Mouse (Mus musculus) hindbrain, embryonic 10.5 days (tissue): ENCODE results near the gene Fbn1. TPM values are rescaled to one million over a fixed set of nuclear protein-coding genes. Genes with fewer than 3 reads are reported as not detected.

Source experiments
- DNase-seq: peaks from one replicate; pipeline ENCODE4 v3.0.0-alpha.2; 2017; ENCODE audit warnings: low spot score
- H3K27ac ChIP-seq: fragments of 300-500 bp; sonication (generic); 2 replicates; pipeline ENCODE4 v1.5.1; 2016; ENCODE audit warnings: mild to moderate bottlenecking, moderate library complexity
- H3K27me3 ChIP-seq: fragments of 300-500 bp; sonication (generic); 2 replicates; pipeline ENCODE4 v1.6.1; 2016; ENCODE audit warnings: mild to moderate bottlenecking; ENCODE audit not compliant: poor library complexity, insufficient read depth, severe bottlenecking
- H3K36me3 ChIP-seq: fragments of 300-500 bp; sonication (generic); 2 replicates; pipeline ENCODE4 v1.6.1; 2016; ENCODE audit warnings: mild to moderate bottlenecking, moderate library complexity
- H3K4me1 ChIP-seq: fragments of 300-500 bp; sonication (generic); replicated peaks from 2 replicates; pipeline ENCODE4 v1.6.1; 2016; ENCODE audit warnings: mild to moderate bottlenecking
- H3K4me3 ChIP-seq: fragments of 300-500 bp; sonication (generic); 2 replicates; pipeline ENCODE4 v1.5.1; 2016; ENCODE audit warnings: mild to moderate bottlenecking, moderate library complexity
- H3K9me3 ChIP-seq: fragments of 300-500 bp; sonication (generic); 2 replicates; pipeline ENCODE4 v1.6.1; 2016; ENCODE audit warnings: mild to moderate bottlenecking, moderate library complexity
- WGBS: fragments of 180-500 bp; shearing (Covaris S2); methylation state at CpG from one replicate; pipeline ENCODE4 v1.1.7; 2016; 5-methylcytosine and 5-hydroxymethylcytosine counted together
- polyA plus RNA-seq: library from polyadenylated mRNA; unstranded; fragments of >200 nt; fragmentation: Nextera tagmentation; extraction: Ambion mirVana; gene quantifications from 2 replicates; pipeline ENCODE4 v1.2.1, GENCODE M21; 2016

The Fbn1 gene
- polyA plus RNA-seq, 1 experiment from 2014 or later: 7.0 TPM

GRCm38 (mm10) chr2:125471721-125472120 is 36.1 kb downstream of the Fbn1 start:
- no peaks in the 10 kb centered on the region for H3K9me3 ChIP-seq

DNA sequence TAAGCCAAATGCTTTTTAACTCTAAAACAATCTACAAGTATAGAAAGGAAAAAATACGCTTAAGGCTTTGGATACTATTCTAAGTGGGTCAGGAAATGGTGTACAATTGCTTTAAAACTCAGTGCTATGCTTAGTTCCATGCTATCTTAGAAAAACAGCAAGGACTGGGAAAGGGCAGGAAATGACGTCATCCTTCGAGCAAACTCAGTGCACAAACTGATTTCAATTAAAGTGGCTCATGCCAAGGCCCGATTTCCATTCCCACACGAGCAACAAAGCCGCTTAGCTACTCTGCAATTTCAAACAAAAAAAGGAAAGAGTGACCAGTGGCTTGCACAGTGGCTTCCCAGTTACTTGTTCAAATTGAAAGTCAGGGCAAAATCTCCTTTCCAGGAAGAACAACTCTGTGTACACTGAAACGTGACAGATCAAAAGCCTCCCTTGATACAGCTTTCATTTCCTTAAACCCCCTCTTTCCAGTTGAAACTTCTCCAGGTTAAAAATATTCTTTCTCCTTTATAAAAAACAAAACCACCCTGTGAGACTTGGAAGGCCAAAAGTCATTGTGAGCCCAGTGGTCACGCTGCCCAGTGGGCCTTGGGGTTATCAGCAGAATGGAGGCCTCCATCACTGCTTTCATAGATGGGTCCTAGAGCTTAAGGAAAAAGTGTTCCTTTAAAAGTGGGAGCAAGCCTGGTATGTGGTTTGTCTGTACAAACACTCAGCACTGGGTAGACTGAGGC is 37.1 kb downstream of the Fbn1 start:
- Histone ChIP-seq H3K27ac (no peak overlapping the region), H3K9me3 (no peaks in the 10 kb centered on the region), H3K4me3 (no peak overlapping the region), H3K27me3 (no peaks in the 10 kb centered on the region), H3K4me1 (no peaks in the 10 kb centered on the region), H3K36me3 (peaks cover 20% of the 10 kb centered on the region)
- DNase-seq: no peak
- 76% methylated on average over 8 of the region's 8 CpGs for WGBS

More at GRCm38 (mm10) chr2:125471721-125472120, 36.1 kb downstream of the Fbn1 start:
- Histone ChIP-seq H3K4me3 (no peak overlapping the region), H3K36me3 (peaks cover 11% of the 10 kb centered on the region), H3K27ac (no peak overlapping the region), H3K4me1 (no peaks in the 10 kb centered on the region), H3K27me3 (no peaks in the 10 kb centered on the region)
- WGBS: 89% methylated on average over 4 of the region's 4 CpGs
- no peak for DNase-seq

DNA sequence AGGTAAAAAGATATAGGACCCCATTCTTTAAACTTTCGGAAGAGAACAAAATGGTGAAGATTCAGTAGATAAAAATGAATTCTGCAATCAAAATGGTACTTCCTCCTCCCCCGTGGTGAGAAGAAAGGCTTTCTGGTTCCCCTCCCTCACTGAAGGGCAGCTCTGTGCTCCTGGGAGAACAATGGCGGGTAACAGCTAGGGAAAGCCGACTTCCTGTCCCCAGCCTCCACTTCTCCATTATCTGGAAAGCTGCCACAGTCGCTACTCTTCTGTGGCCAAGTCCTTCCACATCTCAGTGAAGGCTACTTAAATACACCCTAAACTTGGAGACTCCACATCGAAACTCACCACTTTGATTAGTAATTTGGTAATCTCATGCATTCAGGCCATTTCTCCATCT is 43.8 kb downstream of the Fbn1 start:
- DNase-seq: no peak
- no peaks in the 10 kb centered on the region for H3K27me3 ChIP-seq
- H3K36me3 ChIP-seq: peaks cover 24% of the 10 kb centered on the region
- no peak overlapping the region for H3K27ac ChIP-seq
- no peaks in the 10 kb centered on the region for H3K4me1 ChIP-seq
- H3K9me3 ChIP-seq: no peaks in the 10 kb centered on the region
- H3K4me3 ChIP-seq: no peak overlapping the region
- 82% methylated on average over 6 of the region's 6 CpGs for WGBS

DNA sequence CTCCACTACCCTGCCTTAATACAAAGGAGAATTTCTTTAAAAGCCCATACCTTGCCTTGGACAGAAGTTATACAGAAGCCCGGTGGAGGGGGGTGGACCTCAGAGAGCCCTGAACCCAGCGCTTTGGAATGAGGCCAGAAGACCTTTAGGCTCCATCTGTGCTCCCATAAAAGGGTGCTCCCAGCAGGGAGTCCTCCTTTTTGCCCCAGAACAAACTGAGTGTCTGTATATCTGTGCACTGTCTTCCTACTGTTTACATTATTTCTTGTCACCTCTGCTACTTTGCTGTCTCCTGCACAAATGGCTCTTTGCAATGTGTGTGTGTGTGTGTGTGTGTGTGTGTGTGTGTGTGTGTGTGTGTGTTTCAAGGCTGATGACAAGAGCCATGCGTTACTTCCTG is 48.7 kb downstream of the Fbn1 start:
- no peak overlapping the region for H3K27ac ChIP-seq
- no peaks in the 10 kb centered on the region for H3K36me3 ChIP-seq
- H3K4me1 ChIP-seq: no peaks in the 10 kb centered on the region
- DNase-seq: no peak
- 90% methylated on average over 3 of the region's 3 CpGs for WGBS
- H3K4me3 ChIP-seq: no peak overlapping the region
- no peaks in the 10 kb centered on the region for H3K27me3 ChIP-seq
- no peaks in the 10 kb centered on the region for H3K9me3 ChIP-seq

- no peak overlapping the region for H3K4me3 ChIP-seq
- no peak overlapping the region for H3K27ac ChIP-seq
- no peak for DNase-seq
- H3K4me1 ChIP-seq: peaks cover 16% of the 10 kb centered on the region
- no peaks in the 10 kb centered on the region for H3K9me3 ChIP-seq
- H3K36me3 ChIP-seq: no peaks in the 10 kb centered on the region
- no peaks in the 10 kb centered on the region for H3K27me3 ChIP-seq
- WGBS: 86% methylated on average over 15 of the region's 15 CpGs
Observed at GRCm38 (mm10) chr2:125456059-125456789, 51.6 kb downstream of the Fbn1 start.

DNA sequence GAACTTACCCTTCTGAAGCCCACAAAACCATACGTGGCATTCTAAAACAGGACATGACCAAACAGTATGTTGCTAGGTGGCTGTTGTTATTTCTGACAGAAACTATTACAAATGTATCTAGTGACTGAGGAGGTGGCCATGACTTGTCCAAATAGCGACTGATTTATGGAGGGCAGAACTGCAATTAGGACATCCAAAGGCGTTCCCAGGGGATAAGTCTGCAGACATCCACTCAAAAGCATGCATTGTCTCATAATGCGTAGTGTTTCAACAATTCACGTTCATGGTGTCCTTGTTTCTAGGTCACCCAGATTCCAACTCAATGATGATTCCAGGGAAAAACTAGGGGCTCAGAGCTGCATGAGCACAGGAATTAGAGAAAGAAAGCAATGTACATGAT is 53.0 kb downstream of the Fbn1 start:
- peaks cover 16% of the 10 kb centered on the region for H3K4me1 ChIP-seq
- H3K9me3 ChIP-seq: no peaks in the 10 kb centered on the region
- no peak for DNase-seq
- 89% methylated on average over 5 of the region's 5 CpGs for WGBS
- no peaks in the 10 kb centered on the region for H3K27me3 ChIP-seq
- no peak overlapping the region for H3K27ac ChIP-seq
- no peak overlapping the region for H3K4me3 ChIP-seq
- H3K36me3 ChIP-seq: no peaks in the 10 kb centered on the region

DNA sequence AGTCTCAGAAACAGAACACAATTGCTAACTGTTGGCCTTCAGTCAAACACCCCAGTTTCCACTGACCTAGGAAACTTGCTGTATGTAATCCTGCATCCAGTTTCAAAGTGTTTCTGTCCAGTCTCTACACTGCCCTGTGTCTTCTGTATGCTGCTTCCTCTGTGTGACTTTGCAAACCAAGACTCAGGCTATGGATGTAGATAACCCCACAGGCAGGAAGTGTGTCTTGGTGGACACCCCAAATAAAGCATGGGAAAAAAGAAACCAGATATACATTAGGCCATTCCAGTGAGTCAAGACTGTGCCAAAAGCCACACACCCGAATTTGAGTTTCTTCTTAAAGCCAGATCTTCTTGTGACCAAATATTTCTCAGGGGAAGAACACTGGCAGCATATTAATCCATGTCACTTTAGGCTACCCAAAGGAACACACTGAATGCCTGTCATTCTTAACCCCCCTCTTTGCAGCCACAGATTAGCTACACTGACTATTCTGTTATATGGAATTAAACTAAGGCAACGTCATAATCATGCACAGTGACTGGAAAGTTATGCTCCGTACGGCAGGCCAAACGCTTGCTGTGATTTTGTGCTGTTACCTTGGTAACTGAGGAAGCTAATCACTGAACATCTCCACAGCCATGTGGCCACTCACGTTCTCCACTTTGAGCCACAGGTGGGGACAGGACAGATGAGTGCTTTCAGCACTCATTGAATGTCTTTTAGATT is 55.3 kb downstream of the Fbn1 start:
- Histone ChIP-seq H3K4me1 (peaks cover 17% of the 10 kb centered on the region), H3K9me3 (no peaks in the 10 kb centered on the region), H3K27ac (peak overlapping the region; percentile 45; the same call in 1 of the 2 replicates), H3K27me3 (no peaks in the 10 kb centered on the region), H3K4me3 (no peak overlapping the region), H3K36me3 (no peaks in the 10 kb centered on the region)
- WGBS: 44% methylated on average over 6 of the region's 6 CpGs
- no peak for DNase-seq

DNA sequence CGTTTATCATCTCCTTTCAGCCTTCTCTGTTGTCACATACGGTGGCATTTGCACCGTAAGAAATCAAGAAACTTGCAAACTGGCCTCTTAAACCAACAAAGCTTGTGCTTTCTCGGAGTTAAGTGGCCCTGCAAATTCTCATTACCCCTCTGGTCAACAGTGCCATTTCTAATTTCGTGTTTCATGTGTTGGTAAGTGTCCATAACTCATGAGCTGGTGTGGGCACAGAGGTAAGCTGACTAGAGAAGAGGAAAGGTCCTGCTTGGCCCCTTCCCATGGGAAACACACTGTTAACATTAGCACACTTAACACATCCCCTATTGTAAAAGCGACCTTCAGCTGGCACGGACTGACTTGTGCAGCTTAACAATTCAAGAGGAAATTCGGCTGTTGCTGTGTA is 58.4 kb downstream of the Fbn1 start:
- no peak for DNase-seq
- Histone ChIP-seq H3K4me3 (no peak overlapping the region), H3K4me1 (peaks cover 21% of the 10 kb centered on the region), H3K27ac (no peak overlapping the region), H3K27me3 (no peaks in the 10 kb centered on the region), H3K9me3 (no peaks in the 10 kb centered on the region), H3K36me3 (no peaks in the 10 kb centered on the region)
- 79% methylated on average over 8 of the region's 8 CpGs for WGBS

DNA sequence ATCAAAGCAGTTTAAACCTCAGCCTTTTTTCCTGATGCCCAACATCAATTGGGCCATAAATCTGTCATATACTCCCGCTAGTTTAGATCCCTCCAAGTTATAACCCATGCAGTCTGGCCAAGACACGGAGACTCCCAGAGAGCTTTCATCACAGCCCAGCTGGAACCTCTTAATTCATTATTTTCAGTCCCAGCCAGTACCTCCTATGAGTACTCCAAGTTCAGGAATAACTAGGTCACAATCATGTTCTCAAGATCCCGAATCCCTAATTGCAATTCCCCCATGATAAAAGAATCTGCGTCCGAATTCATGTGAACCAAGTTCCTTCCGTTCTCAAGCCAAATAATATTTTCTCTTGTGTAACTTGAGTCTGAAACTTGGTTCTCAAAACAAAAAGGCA is 58.9 kb downstream of the Fbn1 start:
- Histone ChIP-seq H3K27me3 (no peaks in the 10 kb centered on the region), H3K9me3 (no peaks in the 10 kb centered on the region), H3K27ac (no peak overlapping the region), H3K36me3 (no peaks in the 10 kb centered on the region), H3K4me1 (peaks cover 21% of the 10 kb centered on the region), H3K4me3 (no peak overlapping the region)
- whole genome bisulfite sequencing: 87% methylated on average over 6 of the region's 6 CpGs
- no peak for DNase-seq

GRCm38 (mm10) chr2:125447274-125447898 is 60.4 kb downstream of the Fbn1 start:
- no peaks in the 10 kb centered on the region for H3K36me3 ChIP-seq
- peaks cover 12% of the 10 kb centered on the region for H3K4me1 ChIP-seq
- DNase-seq: no peak
- no peak overlapping the region for H3K4me3 ChIP-seq
- H3K9me3 ChIP-seq: no peaks in the 10 kb centered on the region
- 86% methylated on average over 9 of the region's 9 CpGs for WGBS
- H3K27ac ChIP-seq: no peak overlapping the region
- no peaks in the 10 kb centered on the region for H3K27me3 ChIP-seq

- H3K36me3 ChIP-seq: no peaks in the 10 kb centered on the region
- H3K27ac ChIP-seq: no peak overlapping the region
- H3K9me3 ChIP-seq: no peaks in the 10 kb centered on the region
- H3K4me3 ChIP-seq: no peak overlapping the region
- H3K27me3 ChIP-seq: no peaks in the 10 kb centered on the region
- no peaks in the 10 kb centered on the region for H3K4me1 ChIP-seq
- 87% methylated on average over 8 of the region's 8 CpGs for WGBS
- DNase-seq: no peak
Observed at GRCm38 (mm10) chr2:125438381-125438780, 69.4 kb downstream of the Fbn1 start.

- no peak for DNase-seq
- Histone ChIP-seq H3K27ac (no peak overlapping the region), H3K4me3 (no peak overlapping the region), H3K27me3 (no peaks in the 10 kb centered on the region), H3K4me1 (0 out of 2 replicates have a peak, but pooled peaks cover 4% of the 10 kb centered on the region), H3K9me3 (no peaks in the 10 kb centered on the region), H3K36me3 (no peaks in the 10 kb centered on the region)
- WGBS: 74% methylated on average over 7 of the region's 7 CpGs
Observed at GRCm38 (mm10) chr2:125436240-125436639, 71.6 kb downstream of the Fbn1 start.
